7 mouse cellular contexts compared by ENCODE assay signal in the genomic region with DNA sequence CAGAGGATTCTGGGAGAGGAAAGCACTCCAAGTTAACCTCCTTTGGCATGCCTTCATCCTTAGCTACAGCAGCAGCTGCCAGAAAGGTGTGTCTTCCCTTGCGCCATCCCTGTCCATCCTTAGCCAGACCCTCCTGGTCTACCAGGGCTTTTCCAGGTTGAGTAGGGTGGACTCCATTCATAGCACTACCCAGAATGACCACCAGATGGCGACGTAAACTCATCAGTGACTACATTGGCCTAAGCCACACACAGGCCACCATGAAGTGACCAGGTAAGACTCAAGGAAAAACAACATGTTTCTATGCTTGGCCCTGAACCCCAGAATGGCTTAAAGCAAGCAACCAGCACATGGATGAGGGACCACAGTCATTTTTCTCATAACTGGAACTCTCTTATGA. TPM values are rescaled to one million over a fixed set of nuclear protein-coding genes. Genes with fewer than 3 reads are reported as not detected.
DNase-seq lines count a peak whose midpoint lies in the region; ATAC-seq and TF ChIP-seq lines count a peak whose summit lies in the region.

No protein-coding gene starts in this region.

- no peaks in the 10 kb centered on the region for H3K9me3 ChIP-seq in intestine, postnatal 0 days (ENCODE audit: control insufficient read depth)
- no peaks in the 10 kb centered on the region for H3K9me3 ChIP-seq in midbrain, embryonic 13.5 days

- DNase-seq in adrenal gland, postnatal 10 days: peak; percentile 92
- DNase-seq in embryo, embryonic 9.5 days (ENCODE audit: extremely low spot score): peak; percentile 87
- peak; percentile 77 to 87 for DNase-seq in left cerebral cortex, postnatal 36 days (ENCODE audit: low spot score in 2 of 2)

- intact Hi-C loops in left cerebral cortex, postnatal 36 days (cut with DNase I): loop anchor here (2.0 to 5.0 kb wide), 3 partner anchors 51 to 109 kb away; a partner anchor contains a TSS

- TF ChIP-seq CTCF in intestine, postnatal 0 days (IDR thresholded peaks at IDR 0.05; ENCODE audit: low read depth): peak; percentile 99
- peak; percentile 86; the same call in 1 of the 2 replicates for TF ChIP-seq CTCF in small intestine, adult 2 months (IDR thresholded peaks at IDR 0.05; ENCODE audit: extremely low read depth, insufficient read length, insufficient replicate concordance, low read depth, low read length)

- no peaks in the 10 kb centered on the region for H3K27me3 ChIP-seq in intestine, postnatal 0 days (replicated peaks; ENCODE audit: control insufficient read depth, insufficient read depth, low read length)
- no peaks in the 10 kb centered on the region for H3K27me3 ChIP-seq in midbrain, embryonic 13.5 days
- H3K27me3 ChIP-seq in small intestine, adult 2 months (ENCODE audit: control insufficient read depth, insufficient read depth, low read length): no peaks in the 10 kb centered on the region

- H3K4me1 ChIP-seq in intestine, postnatal 0 days (replicated peaks; ENCODE audit: control insufficient read depth, insufficient read depth, low read length): no peaks in the 10 kb centered on the region
- no peaks in the 10 kb centered on the region for H3K4me1 ChIP-seq in midbrain, embryonic 13.5 days (replicated peaks)
- no peaks in the 10 kb centered on the region for H3K4me1 ChIP-seq in small intestine, adult 2 months (ENCODE audit: control insufficient read depth, insufficient read depth, insufficient read length, low read length)

- H3K36me3 ChIP-seq in intestine, postnatal 0 days (ENCODE audit: control insufficient read depth, insufficient read depth): no peaks in the 10 kb centered on the region
- no peaks in the 10 kb centered on the region for H3K36me3 ChIP-seq in midbrain, embryonic 13.5 days
- no peaks in the 10 kb centered on the region for H3K36me3 ChIP-seq in small intestine, adult 2 months (ENCODE audit: control insufficient read depth, insufficient read depth, low read length)

- no peak overlapping the region for H3K4me3 ChIP-seq in intestine, postnatal 0 days (ENCODE audit: low read depth, low read length)
- H3K4me3 ChIP-seq in midbrain, embryonic 13.5 days (replicated peaks): no peak overlapping the region
- no peak overlapping the region for H3K4me3 ChIP-seq in small intestine, adult 2 months (ENCODE audit: low read depth, low read length)

- WGBS in intestine, postnatal 0 days: 8% methylated on average over 3 of the region's 3 CpGs
- 10% methylated on average over 3 of the region's 3 CpGs for WGBS in midbrain, embryonic 13.5 days
- under 1% methylated on average over 3 of the region's 3 CpGs for WGBS in small intestine, adult 2 months

- TF ChIP-seq POLR2A in small intestine, adult 2 months (IDR thresholded peaks at IDR 0.05; ENCODE audit: low read depth, low read length): no peak

- no peak overlapping the region for H3K27ac ChIP-seq in intestine, postnatal 0 days (ENCODE audit: low read depth, low read length)
- H3K27ac ChIP-seq in midbrain, embryonic 13.5 days: no peak overlapping the region
- H3K27ac ChIP-seq in small intestine, adult 2 months (ENCODE audit: insufficient read depth, low read depth, low read length): no peak overlapping the region

- peak; percentile 94 for ATAC-seq in granulocyte monocyte progenitor cell, adult 5-6 weeks (replicated peaks; ENCODE audit: poor library complexity, severe bottlenecking)
- ATAC-seq in intestine, postnatal 0 days: peak; percentile 74
- ATAC-seq in midbrain, embryonic 13.5 days: peak; percentile 89

- no peak overlapping the region for H3K9ac ChIP-seq in intestine, postnatal 0 days (ENCODE audit: low read depth, low read length)
- no peak overlapping the region for H3K9ac ChIP-seq in midbrain, embryonic 13.5 days (replicated peaks)

- H3K4me2 ChIP-seq in intestine, postnatal 0 days (replicated peaks; ENCODE audit: low read depth): no peak overlapping the region
- H3K4me2 ChIP-seq in midbrain, embryonic 13.5 days (replicated peaks): no peak overlapping the region

RNA-seq across cellular contexts. Expression of a gene that starts 8.3 kb away (rescaled TPM):
- total RNA-seq in adrenal gland, postnatal 10 days (2021): 10 to 100 TPM; 35.9 to 47.4 TPM
- not detected in 2 replicates for total RNA-seq in granulocyte monocyte progenitor cell, adult 5-6 weeks (2014; fragmentation: Nextera tagmentation)
- not detected in 2 replicates for total RNA-seq in granulocyte monocyte progenitor cell, adult 5-6 weeks (2017)
- 25.3 and 25.5 TPM in 2 replicates for polyA plus RNA-seq in intestine, postnatal 0 days (2015; fragmentation: Nextera tagmentation; extraction: Ambion mirVana)
- 100 to 1,000 TPM; 223 to 238 TPM for total RNA-seq in left cerebral cortex, postnatal 36 days (2021)
- 111 and 113 TPM in 2 replicates for polyA plus RNA-seq in midbrain, embryonic 13.5 days (2015; fragmentation: Nextera tagmentation; extraction: Ambion mirVana)
- 26.2 and 28.7 TPM in 2 replicates for polyA plus RNA-seq in small intestine, adult 2 months (2012; rRNA removed)

Comparison
In these comparisons a context has a peak if more than half of its experiments do, and no peak if none do; other contexts are left out.
1. RNA of a gene that starts 8.3 kb away (total RNA-seq): 223 to 238 TPM in left cerebral cortex, postnatal 36 days and 35.9 to 47.4 TPM in adrenal gland, postnatal 10 days; not detected in granulocyte monocyte progenitor cell, adult 5-6 weeks; every median in the first group is over 10 times any median in the second.
2. Peak in every context shown above with its lines, with median percentiles within 50 percentile points of each other: DNase-seq and ATAC-seq.